ENCODE assay signal across 20 mouse cellular contexts in the genomic region with DNA sequence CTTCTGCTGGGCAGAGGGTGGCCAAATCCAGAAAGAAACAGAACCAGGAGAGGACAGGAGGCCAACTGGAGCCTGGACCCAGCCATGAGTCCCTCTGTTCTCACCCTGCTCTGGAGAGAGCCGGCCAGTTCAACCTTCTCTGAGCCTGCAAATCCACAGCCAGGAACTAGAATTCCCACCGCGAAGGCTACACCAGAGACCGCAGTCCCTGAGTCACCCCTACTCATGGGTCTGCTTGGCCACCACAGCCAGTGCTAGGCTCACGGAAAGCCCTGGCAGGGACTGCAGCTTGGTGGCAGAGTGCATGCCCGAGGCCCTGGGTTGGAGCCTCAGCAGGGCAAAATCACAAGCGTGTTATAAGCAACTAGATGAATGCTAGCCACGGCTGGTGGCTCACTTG.
"Had no signal": no experiment of that assay in that cellular context is flagged by ENCODE, and none has a peak within 500 bp of the region (broad histone marks: within the 10 kb centered on the region; RNA-seq: fewer than 3 reads in every experiment).

No protein-coding gene starts in this region.

- H3K27me3 ChIP-seq: kidney, embryonic 15.5 days; limb, embryonic 13.5 days; liver, embryonic 12.5 days; liver, embryonic 15.5 days; lung, embryonic 15.5 days; neural tube, embryonic 13.5 days; stomach, embryonic 15.5 days had no signal

- ATAC-seq: liver, embryonic 12.5 days had no signal

- H3K27ac ChIP-seq: kidney, embryonic 15.5 days; limb, embryonic 10.5 days; limb, embryonic 13.5 days; liver, embryonic 12.5 days; liver, embryonic 15.5 days; lung, embryonic 15.5 days; neural tube, embryonic 13.5 days; stomach, embryonic 15.5 days had no signal

- DNase-seq: liver; lung, adult 18-20 months; lung, postnatal 10 days; lung, postnatal 36 days; midbrain, embryonic 14.5 days; retina, postnatal 1 day; right cerebral cortex, postnatal 25 days; spleen, adult 18-20 months; thymus, postnatal 14 days; thymus, postnatal 4 days had no signal

- H3K4me3 ChIP-seq: kidney, embryonic 15.5 days; limb, embryonic 10.5 days; limb, embryonic 13.5 days; liver, embryonic 12.5 days; liver, embryonic 15.5 days; lung, embryonic 15.5 days; megakaryocyte, embryonic 14.5 days; neural tube, embryonic 13.5 days; stomach, embryonic 15.5 days had no signal

- H3K4me2 ChIP-seq: kidney, embryonic 15.5 days; limb, embryonic 13.5 days; liver, embryonic 12.5 days; liver, embryonic 15.5 days; lung, embryonic 15.5 days; midbrain, embryonic 11.5 days; neural tube, embryonic 13.5 days; stomach, embryonic 15.5 days had no signal

- H3K9ac ChIP-seq: kidney, embryonic 15.5 days; limb, embryonic 13.5 days; liver, embryonic 12.5 days; liver, embryonic 15.5 days; lung, embryonic 15.5 days; stomach, embryonic 15.5 days had no signal

- H3K9me3 ChIP-seq: kidney, embryonic 15.5 days; limb, embryonic 10.5 days; limb, embryonic 13.5 days; liver, embryonic 12.5 days; liver, embryonic 15.5 days; lung, embryonic 15.5 days; neural tube, embryonic 13.5 days; stomach, embryonic 15.5 days had no signal
